Mouse (Mus musculus) intestine, embryonic 14.5 days (tissue): ENCODE data around the gene BC048679. TPM values are rescaled to one million over a fixed set of nuclear protein-coding genes. Genes with fewer than 3 reads are reported as not detected.

Experiments
- ATAC-seq: fragments of 200-750 bp; cut with Nextera tagmentation; replicated peaks from 2 replicates; pipeline ENCODE4 v1.8.0; 2017; ENCODE audit warnings: low read depth, moderate number of reproducible peaks, moderate TSS enrichment, moderate library complexity; ENCODE audit not compliant: low FRiP score, low TSS enrichment
- DNase-seq: peaks from one replicate; pipeline ENCODE4 v3.0.0-alpha.2; 2018; ENCODE audit warnings: low spot score
- H3K27ac ChIP-seq: fragments of 300-500 bp; sonication (generic); 2 replicates; pipeline ENCODE4 v1.5.1; 2014; ENCODE audit warnings: low read depth, mild to moderate bottlenecking, control low read depth
- H3K27me3 ChIP-seq: fragments of 300-500 bp; sonication (generic); replicated peaks from 2 replicates; pipeline ENCODE4 v1.6.1; 2014; ENCODE audit warnings: low read length, control low read depth; ENCODE audit not compliant: control insufficient read depth, insufficient read depth
- H3K36me3 ChIP-seq: fragments of 300-500 bp; sonication (generic); 2 replicates; pipeline ENCODE4 v1.6.1; 2014; ENCODE audit warnings: low read length, control low read depth; ENCODE audit not compliant: control insufficient read depth, insufficient read depth
- H3K4me1 ChIP-seq: fragments of 300-500 bp; sonication (generic); replicated peaks from 2 replicates; pipeline ENCODE4 v1.6.1; 2014; ENCODE audit warnings: low read length, control low read depth, mixed read lengths; ENCODE audit not compliant: control insufficient read depth, insufficient read depth
- H3K4me2 ChIP-seq: fragments of 300-500 bp; sonication (generic); 2 replicates; pipeline ENCODE4 v1.6.1; 2014; ENCODE audit warnings: low read length
- H3K4me3 ChIP-seq: fragments of 300-500 bp; sonication (generic); 2 replicates; pipeline ENCODE4 v1.5.1; 2014; ENCODE audit warnings: low read depth, low read length, control low read depth, mixed read lengths
- H3K9ac ChIP-seq: fragments of 300-500 bp; sonication (generic); 2 replicates; pipeline ENCODE4 v1.6.1; 2014; ENCODE audit warnings: mild to moderate bottlenecking, low read length
- H3K9me3 ChIP-seq: fragments of 300-500 bp; sonication (generic); 2 replicates; pipeline ENCODE4 v1.6.1; 2016; ENCODE audit warnings: low read length, control low read depth; ENCODE audit not compliant: control insufficient read depth
- WGBS: fragments of 180-500 bp; shearing (Covaris S2); extraction: QIAGEN DNeasy Blood & Tissue Kit; methylation state at CpG from one replicate; pipeline ENCODE4 v1.1.7; 2014; 5-methylcytosine and 5-hydroxymethylcytosine counted together
- microRNA counts: library from miRNA; unstranded; fragments of <30 nt; microRNA quantifications from one replicate; lab custom pipeline; 2016
- polyA plus RNA-seq: library from polyadenylated mRNA; unstranded; fragments of >200 nt; fragmentation: Nextera tagmentation; extraction: Ambion mirVana; gene quantifications from 2 replicates; pipeline ENCODE4 v1.2.1, GENCODE M21; 2014

The BC048679 gene
- polyA plus RNA-seq, 1 experiment from 2014 or later, result not detected

DNA sequence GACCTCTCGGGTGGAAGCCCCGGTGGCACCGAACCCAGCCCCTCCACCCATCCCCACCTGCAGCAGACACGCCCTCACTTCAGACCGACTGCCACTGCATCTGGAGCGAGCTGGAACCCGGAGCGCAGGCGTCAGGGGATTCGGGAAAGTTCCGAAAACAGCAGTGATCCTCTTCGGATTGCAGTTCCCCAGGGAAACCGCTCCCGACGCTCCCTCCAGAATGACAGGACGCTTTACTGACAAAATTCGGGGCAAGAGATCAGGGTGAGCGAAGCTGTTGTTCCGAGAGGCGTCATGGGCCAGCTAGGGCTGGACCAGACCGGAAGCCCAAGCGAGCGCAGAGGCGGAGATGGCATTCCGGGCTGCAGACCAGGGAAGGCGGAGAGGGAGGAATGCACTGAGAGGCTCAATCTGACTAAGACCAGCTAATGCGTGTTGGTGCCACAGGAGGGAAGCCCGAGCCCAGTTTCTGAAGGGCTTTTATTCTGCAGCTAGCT is 42.9 kb downstream of the BC048679 start, which contains the start of gene Cpeb1:
TSS of gene Cpeb1 (minus strand) at position 311 of the 497 bp plus-strand sequence.
- no peaks in the 10 kb centered on the region for H3K36me3 ChIP-seq
- H3K27me3 ChIP-seq, result peaks cover 83% of the 10 kb centered on the region
- H3K4me1 ChIP-seq, result peaks cover 3% of the 10 kb centered on the region; the same call in 1 of the 2 replicates
- H3K27ac ChIP-seq, result no peak within 1 kb of the TSS
- H3K9ac ChIP-seq, result no peak within 1 kb of the TSS
- DNase-seq (peak; percentile 68), ATAC-seq (0 out of 2 replicates have a peak, but pooled peaks have one; percentile 45)
- peak within 1 kb of the TSS; percentile 46 for H3K4me3 ChIP-seq
- no peaks in the 10 kb centered on the region for H3K9me3 ChIP-seq
- 2% methylated on average over 28 of the region's 28 CpGs for WGBS
- peak within 1 kb of the TSS; percentile 83 for H3K4me2 ChIP-seq

DNA sequence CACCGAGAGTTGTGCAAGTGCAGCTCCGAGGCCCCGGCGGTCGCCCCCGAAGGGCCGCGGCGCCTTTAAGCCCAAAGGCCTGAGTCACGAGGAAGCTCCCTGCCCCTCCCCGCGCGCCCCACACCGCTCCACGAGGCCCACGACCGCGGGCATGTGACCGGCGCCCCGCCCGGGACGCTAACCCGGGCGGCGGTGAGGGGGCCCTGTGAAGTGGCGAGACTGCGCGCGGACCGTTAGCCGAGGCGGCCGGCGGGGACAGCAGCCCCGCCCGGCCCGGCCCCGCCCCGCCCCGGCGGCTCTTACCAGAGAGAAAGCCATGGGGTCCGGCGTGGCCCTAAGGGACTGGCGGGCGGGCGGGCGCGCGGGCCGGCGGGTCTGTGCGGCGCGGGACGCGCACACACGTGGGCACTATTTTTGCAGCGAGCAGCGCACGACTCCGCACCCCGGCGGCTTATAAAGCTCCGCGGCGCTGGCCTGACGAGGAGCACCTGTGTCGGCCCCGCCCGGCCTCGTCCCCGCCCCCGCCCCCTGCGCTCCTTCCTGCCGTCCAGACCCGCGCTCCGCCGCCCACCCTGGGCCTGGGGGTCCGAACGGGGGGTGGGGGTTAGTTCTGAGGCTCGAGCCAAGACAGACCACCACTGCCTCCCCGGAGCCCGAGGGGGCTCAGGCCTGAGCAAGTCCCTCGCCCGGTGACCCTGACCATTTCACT is 43.6 kb downstream of the BC048679 start:
- WGBS, result 1% methylated on average over 64 of the region's 87 CpGs
- H3K36me3 ChIP-seq, result no peaks in the 10 kb centered on the region
- peak overlapping the region; percentile 46 for H3K4me3 ChIP-seq
- H3K4me1 ChIP-seq, result peaks cover 3% of the 10 kb centered on the region; the same call in 1 of the 2 replicates
- H3K4me2 ChIP-seq, result peak overlapping the region; percentile 83
- peaks cover 86% of the 10 kb centered on the region for H3K27me3 ChIP-seq
- ATAC-seq (peak; percentile 58), DNase-seq (peak; percentile 63)
- no peaks in the 10 kb centered on the region for H3K9me3 ChIP-seq
- H3K9ac ChIP-seq, result no peak overlapping the region
- H3K27ac ChIP-seq, result no peak overlapping the region

DNA sequence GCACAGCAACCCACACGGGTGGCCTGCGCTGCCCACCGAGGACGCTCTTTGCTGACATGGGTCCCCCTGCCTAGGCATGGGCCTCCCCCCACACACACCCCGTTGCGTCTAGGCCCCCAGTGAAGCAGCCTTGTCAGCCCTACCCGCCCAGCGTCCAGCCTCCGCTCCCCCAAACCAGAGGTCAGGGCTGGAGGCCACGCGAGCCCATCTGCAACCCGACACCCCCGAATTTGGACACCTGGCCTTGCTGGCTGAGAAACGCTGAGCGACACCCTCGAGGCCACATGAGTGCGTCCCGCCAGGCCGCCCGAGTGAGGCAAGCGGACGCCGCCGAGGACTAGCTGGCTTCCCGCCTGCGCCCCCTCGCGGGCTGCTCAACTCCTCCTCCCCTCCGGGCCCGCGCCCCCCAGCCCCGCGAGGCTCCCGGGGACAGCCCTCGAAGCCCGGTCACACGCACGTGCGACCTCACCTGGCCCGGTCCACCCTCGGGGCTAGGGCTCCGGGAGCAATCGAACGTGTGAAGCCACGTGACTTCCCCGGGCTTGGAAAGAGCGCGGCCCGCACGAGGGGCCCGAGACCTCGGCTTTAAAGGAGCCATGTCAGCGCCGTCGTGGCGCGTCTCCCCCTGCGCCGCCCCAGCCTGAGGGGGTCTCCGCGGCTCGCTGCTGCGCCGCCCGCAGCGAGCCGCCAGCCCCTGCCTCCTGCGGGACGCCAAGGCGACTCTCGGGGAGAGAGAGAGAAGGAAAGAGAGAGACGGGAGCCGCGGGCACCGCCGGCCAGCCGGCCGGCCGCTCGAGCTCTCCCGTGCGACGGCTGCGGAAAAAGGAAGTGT is 44.4 kb downstream of the BC048679 start:
- no peaks in the 10 kb centered on the region for H3K36me3 ChIP-seq
- DNase-seq (peak; percentile 68), ATAC-seq (0 out of 2 replicates have a peak, but pooled peaks have one; percentile 10)
- H3K4me1 ChIP-seq, result peaks cover 3% of the 10 kb centered on the region; the same call in 1 of the 2 replicates
- H3K9ac ChIP-seq, result no peak overlapping the region
- WGBS, result 5% methylated on average over 78 of the region's 84 CpGs
- H3K4me3 ChIP-seq, result peak overlapping the region; percentile 46
- H3K9me3 ChIP-seq, result no peaks in the 10 kb centered on the region
- peak overlapping the region; percentile 83 for H3K4me2 ChIP-seq
- peaks cover 81% of the 10 kb centered on the region for H3K27me3 ChIP-seq
- H3K27ac ChIP-seq, result no peak overlapping the region

DNA sequence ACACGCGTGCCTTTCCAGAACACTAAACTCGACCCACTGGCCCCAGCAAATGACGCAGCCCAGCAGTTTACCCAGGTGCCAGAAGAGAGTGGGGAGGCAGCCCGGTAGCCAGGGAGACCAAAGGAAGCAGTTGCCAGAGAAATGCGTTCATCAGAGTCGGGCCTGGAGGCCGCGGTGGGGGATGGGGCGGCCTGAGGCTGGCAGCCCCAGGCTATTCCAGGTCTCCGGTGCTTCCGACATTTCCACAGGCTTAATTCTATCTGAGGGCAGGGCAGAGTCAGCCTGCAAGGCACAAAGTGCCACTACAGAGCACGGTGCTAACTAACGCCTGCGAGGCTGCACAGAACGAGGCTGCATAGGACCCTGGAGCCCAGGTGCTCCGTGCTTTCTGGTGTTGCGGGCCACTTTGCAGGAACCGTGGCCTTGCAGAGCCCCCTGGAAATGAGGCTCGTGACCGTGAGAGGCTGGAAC is 45.1 kb downstream of the BC048679 start:
- no peaks in the 10 kb centered on the region for H3K36me3 ChIP-seq
- ATAC-seq (no peak), DNase-seq (peak; percentile 60)
- no peaks in the 10 kb centered on the region for H3K9me3 ChIP-seq
- H3K27me3 ChIP-seq, result peaks cover 75% of the 10 kb centered on the region
- H3K9ac ChIP-seq, result no peak overlapping the region
- H3K4me1 ChIP-seq, result peaks cover 3% of the 10 kb centered on the region; the same call in 1 of the 2 replicates
- 0 out of 2 replicates have a peak overlapping the region, but pooled peaks have one; percentile 83 for H3K4me2 ChIP-seq
- H3K4me3 ChIP-seq, result peak overlapping the region; percentile 46; the same call in 1 of the 2 replicates
- no peak overlapping the region for H3K27ac ChIP-seq
- WGBS, result 5% methylated on average over 21 of the region's 21 CpGs

MicroRNAs within 50 kb of the gene (microRNA counts, 519-probe panel; counts per million panel counts)
- not detected for microRNA mmu-miR-1839-3p (lab: Ali Mortazavi, UCI)
- 3,212 counts per million, percentile 39 among the panel's probes with 10 or more counts for microRNA mmu-miR-1839-5p (lab: Ali Mortazavi, UCI)

Other genes with a start within 250 kb of the BC048679 start
- 1,489 and 1,594 TPM in 2 replicates for gene Rps17, start 153.0 kb downstream of the BC048679 start, polyA plus RNA-seq
- gene Cpeb1, start 42.8 kb downstream of the BC048679 start, polyA plus RNA-seq, result 1.3 and 2.0 TPM in 2 replicates
- 7.4 and 8.3 TPM in 2 replicates for gene Ap3b2, start 4.4 kb downstream of the BC048679 start, polyA plus RNA-seq
- gene Fsd2, start 68.7 kb upstream of the BC048679 start, polyA plus RNA-seq, result 0.07 TPM in 1 of 2 replicates, not detected in the other
- gene Whamm, start 73.0 kb upstream of the BC048679 start, polyA plus RNA-seq, result 6.0 and 7.3 TPM in 2 replicates
- 21.7 and 33.8 TPM in 2 replicates for gene Homer2, start 209.2 kb upstream of the BC048679 start, polyA plus RNA-seq